Mouse (Mus musculus) kidney, postnatal 14 days (tissue): ENCODE data around the gene Neurod4.
"Not testable (repeated sequence)": the region's sequence is repeated elsewhere in the genome, so short reads cannot be mapped to it uniquely, and the experiment has no call there.

Experiments used
- DNase-seq: peaks from one replicate; pipeline ENCODE4 v3.0.0; 2022; ENCODE audit warnings: mixed read lengths

Neurod4 gene

DNA sequence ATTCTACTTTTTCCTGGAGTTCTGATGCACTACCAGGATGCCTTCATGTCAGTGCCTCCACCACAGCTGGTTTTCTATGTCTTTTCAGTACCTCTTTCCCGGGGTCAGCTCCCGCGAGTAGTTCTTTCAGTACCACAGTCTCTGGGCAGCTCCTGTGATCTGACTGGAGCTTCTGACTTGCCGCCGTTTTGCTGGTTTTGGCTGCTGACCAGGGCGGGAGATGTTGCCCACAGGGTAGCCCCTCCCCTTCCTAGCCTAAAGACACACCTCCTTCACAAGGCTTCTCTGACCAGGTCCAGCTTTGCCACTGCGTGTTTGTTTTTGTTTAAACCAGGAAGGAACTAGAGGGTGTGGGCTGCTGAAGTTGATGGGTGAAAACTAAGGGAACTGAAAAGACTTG lies at the start of gene Neurod4:
Neurod4 (minus strand) TSS at position 175 of the 400 bp plus-strand sequence.
- DNase-seq, result peak; percentile 5

- DNase-seq, result no peak
Measured at GRCm38 (mm10) chr10:130324243-130324642, 44.2 kb upstream of the Neurod4 start.

GRCm38 (mm10) chr10:130322637-130323036 lies 42.6 kb upstream of the Neurod4 start, which contains the start of gene Tespa1:
TSS of gene Tespa1 (plus strand) at chr10:130322870.
- DNase-seq, result no peak

DNA sequence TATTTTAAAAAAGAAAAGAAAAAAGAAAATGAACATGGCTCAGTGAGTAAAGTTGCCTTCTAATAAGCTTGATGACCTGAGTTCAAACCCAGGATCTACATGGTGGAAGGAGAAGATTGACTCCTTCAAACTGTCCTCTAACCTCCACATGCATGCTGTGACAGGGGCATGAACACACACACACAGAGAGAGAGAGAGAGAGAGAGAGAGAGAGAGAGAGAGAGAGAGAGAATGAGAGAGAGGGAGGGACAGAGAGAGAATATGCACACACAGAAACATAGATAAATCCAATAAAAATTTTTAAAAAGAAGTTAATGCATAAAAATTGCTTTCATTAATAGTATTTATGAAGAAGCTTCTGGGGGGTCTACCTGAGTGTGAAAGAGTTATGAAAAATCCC lies 42.0 kb upstream of the Neurod4 start:
- DNase-seq, result no peak

DNA sequence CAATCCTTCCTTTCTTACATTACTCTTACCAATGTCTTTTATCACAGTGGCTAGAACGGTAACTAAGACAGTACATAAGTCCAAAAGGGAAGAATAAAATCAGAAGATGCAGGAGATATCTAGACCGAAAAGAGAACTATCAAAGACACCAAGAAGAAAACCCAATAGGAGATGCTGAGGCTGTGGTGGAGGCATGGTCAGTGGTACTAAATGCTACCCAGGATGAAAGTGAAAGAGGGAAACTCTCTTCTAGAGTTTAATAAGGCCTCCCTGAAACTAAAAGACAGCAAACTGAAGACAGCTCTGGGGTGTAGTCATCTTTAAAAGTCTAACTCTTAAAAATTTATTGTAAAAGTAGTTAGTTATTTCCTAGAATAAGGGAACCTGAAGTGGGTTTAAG lies 40.7 kb upstream of the Neurod4 start:
- DNase-seq, result no peak

- no peak for DNase-seq
Measured at GRCm38 (mm10) chr10:130318720-130319119, 38.7 kb upstream of the Neurod4 start.

- DNase-seq, result no peak
Measured at GRCm38 (mm10) chr10:130315846-130316245, 35.8 kb upstream of the Neurod4 start.

- peak; percentile 1 for DNase-seq
Measured at GRCm38 (mm10) chr10:130314110-130314829, 34.2 kb upstream of the Neurod4 start.

- peak; percentile 2 for DNase-seq
Measured at GRCm38 (mm10) chr10:130313531-130313930, 33.5 kb upstream of the Neurod4 start.

DNA sequence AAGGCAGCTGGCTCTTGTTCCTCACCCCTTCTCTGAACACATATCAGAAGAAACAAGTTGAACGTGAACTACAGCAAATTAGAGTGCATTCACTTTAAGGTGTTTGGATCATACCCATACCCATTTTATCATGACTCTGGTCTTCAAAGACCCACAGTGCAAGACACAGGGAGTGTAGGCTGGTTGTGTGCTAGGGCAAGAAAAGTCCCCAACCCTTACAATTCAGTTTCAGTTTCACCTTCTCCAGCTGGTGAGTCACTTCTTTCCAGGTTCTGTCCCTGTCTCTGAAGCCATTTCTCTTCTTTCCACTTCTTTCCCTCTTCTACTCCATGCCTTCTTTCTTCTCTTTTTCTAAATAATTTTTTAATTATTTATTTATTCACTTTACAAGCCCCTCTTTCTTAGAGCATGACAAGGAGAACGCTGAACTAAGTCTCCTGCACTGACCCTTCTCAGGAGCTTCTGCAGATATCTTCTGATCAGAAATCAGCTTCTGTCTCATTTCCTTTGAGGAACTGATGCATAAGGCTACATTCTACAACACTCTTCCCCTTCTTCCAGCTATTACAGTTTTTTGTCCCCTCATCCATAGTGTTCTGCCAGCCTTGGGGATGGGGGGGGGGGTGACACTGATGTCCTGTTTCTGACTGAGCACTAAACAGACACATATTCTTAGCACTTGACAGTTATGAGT lies 31.6 kb upstream of the Neurod4 start:
- no peak for DNase-seq

- not testable (repeated sequence) for DNase-seq
Measured at GRCm38 (mm10) chr10:130304138-130304537, 24.1 kb upstream of the Neurod4 start.

DNA sequence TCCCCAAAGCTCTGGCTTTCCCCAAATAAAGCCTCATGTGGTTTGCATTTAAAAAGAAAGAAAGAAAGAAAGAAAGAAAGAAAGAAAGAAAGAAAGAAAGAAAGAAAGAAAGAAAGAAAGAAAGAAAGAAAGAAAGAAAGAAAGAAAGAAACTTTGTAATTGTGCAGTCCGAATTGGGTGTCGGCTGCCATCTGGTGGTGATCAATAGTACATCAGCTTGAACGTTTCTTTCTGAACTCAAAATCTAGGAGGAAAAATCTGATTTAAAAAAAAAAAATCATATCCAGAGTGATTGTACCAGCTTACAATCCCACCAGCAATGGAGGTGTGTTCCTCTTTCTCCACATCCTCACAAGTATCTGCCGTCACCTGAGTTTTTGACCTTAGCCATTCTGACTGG lies 18.7 kb upstream of the Neurod4 start:
- not testable (repeated sequence) for DNase-seq

- DNase-seq, result no peak
Measured at GRCm38 (mm10) chr10:130293741-130294408, 13.8 kb upstream of the Neurod4 start.

DNA sequence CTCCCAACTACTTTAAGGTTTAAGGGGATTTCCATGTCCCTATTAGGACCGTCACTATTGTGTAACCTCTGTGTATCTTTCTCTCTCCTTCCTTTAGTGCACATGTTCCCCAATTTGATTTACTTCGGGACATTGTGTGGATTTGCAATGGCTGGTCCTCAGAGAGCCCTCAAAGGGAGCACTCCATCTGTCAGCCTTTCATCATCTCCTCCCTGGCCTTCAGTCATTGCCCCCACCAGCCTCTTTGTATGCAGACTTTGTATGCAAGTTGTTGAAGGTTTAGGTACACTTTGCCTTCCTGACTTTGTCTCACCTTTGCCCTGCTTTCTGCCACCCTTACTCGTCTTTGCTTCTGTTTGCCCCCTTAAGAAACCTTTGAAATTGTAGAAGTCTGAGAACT lies 8.0 kb upstream of the Neurod4 start:
- no peak for DNase-seq

GRCm38 (mm10) chr10:130287201-130287600 lies 7.2 kb upstream of the Neurod4 start:
- DNase-seq, result no peak

DNA sequence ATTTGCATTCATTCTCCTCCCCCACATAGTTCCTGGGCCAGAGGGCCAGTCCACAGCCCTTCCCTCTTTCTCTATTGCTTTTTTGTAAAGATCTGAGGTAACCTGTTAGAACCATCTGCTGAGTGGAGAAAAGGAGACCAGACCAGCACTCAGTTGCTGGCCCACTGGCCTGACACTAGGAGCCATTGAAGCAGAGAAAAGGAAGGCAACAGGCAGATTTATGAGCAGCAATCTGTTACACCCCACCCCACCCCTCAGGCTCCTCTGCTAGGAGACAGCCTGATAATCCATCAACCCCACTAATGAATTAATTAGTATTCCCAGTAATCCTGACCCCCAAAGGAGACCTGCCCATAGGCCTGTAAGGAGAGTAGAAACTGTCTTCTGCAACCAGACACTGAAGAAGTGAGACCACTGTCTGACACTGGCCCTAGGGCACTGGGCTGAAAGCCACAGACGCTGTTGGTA lies 2.0 kb upstream of the Neurod4 start:
- no peak for DNase-seq

DNA sequence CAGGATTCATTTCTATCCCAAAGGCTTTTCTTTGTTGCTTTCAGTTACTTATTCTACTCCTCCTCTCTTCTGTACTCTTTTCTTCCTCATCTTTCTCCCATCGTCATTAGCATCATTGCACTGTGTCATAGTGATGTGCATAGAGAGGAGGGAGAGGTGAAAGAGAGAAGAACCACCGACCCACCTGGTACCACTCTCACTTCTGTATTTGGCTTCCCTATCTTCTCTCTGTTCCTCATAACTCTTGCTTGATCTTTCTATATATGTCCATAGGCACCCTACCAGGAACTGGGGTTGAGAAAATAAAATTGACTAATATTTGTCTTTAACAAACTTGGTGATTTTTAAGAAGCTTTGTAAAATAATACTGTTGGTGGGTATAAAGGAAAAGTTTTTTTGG lies 3.5 kb downstream of the Neurod4 start:
- DNase-seq, result no peak

GRCm38 (mm10) chr10:130275759-130276158 lies 4.3 kb downstream of the Neurod4 start:
- DNase-seq, result no peak

DNA sequence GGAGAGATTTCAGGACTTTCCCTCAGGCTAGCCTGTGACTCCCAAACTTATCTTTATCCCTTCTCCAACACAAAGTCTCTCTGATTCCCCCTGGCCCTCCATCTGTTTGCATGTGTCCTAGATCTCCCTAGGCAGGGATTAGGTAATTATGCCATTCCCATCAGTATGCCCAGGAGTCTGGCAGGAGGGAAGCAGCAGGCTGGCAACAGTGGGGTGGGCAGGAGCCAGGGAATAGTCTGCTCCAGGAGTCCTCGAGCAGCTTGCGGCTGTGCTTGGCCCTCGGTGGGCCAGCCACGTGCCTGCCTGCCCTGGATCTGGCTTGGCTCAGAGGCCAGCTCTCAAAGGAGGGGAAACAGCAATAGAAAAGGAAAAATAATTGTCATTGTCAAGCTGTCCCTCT lies 16.8 kb downstream of the Neurod4 start:
- DNase-seq, result no peak

- no peak for DNase-seq
Measured at GRCm38 (mm10) chr10:130259483-130259882, 20.6 kb downstream of the Neurod4 start.

DNA sequence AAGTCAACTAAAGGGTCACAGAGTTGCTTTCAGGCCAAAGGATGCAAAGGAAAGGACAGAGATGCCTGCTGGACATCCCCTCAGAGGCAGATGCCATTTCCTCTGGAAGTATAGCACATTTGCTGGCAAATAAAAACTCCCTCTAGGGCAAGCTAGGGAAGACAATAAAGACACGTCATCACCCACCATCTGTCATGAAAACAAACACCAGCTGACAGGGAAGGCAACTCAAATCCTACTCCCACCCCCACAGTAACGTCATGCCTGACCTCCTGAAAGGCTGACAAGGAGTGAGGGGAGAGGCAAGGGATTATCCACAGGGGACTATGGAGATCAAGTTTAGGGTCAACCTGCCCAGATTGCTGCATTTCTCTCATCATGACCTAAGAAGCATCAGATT lies 35.8 kb downstream of the Neurod4 start:
- DNase-seq, result no peak

GRCm38 (mm10) chr10:130238318-130239209 lies 41.5 kb downstream of the Neurod4 start:
- DNase-seq, result no peak

GRCm38 (mm10) chr10:130234576-130234975 lies 45.5 kb downstream of the Neurod4 start:
- no peak for DNase-seq
